Mouse (Mus musculus) adrenal gland (tissue): ENCODE results near the gene Ryr3.

Experiments used
- microRNA-seq, 2 experiments: library from miRNA; unstranded; fragments of <30 nt; microRNA quantifications; one replicate each; pipeline ENCODE4; 2019

The Ryr3 gene

Small RNA genes within 50 kb of the gene (microRNA-seq; reads per million reads assigned to microRNA genes)
- 0 reads per million in 2 experiments for gene Gm44374
